ENCODE assay signal across 7 mouse cellular contexts in the genomic region with DNA sequence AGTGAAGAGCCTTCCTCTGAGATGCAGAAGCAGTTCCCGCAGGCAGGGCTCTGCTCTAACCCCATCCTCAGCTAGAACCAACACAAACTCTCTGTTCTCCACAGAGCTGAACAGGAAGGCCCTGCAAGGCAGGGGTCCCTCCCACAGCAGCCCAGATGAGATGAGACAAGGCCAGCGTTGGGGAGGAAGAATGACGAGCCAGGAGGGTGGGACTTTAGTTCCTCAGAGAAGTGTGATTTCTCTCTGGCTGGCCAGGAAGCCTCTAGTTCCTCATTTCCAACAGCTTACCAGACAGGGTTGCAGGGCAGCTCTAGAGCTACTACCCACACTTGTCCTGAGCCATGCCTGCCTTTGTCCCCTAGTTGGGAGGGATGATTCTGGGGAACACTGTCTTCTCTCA. TPM values are rescaled to one million over a fixed set of nuclear protein-coding genes. Genes with fewer than 3 reads are reported as not detected.
A peak's percentile ranks its signal among the peaks of the same experiment; 100 is the strongest.
DNase-seq lines count a peak whose midpoint lies in the region; ATAC-seq lines count a peak whose summit lies in the region.

No protein-coding gene starts in this region.

- H3K9me3 ChIP-seq in heart, embryonic 11.5 days (replicated peaks; ENCODE audit: control insufficient read depth, low read length): peaks cover 16% of the 10 kb centered on the region

- peak; percentile 77 to 83 for DNase-seq in B cell, adult 2 months
- DNase-seq in liver: peak; percentile 36
- DNase-seq in natural killer cell, adult 2 months (ENCODE audit: low spot score in 2 of 2): peak; percentile 35 to 73
- no peak for DNase-seq in cerebellum, postnatal 14 days
- no peak for DNase-seq in embryo, embryonic 10.5 days (ENCODE audit: low spot score)

- H3K4me2 ChIP-seq in heart, embryonic 11.5 days: no peak overlapping the region

- H3K27ac ChIP-seq in heart, embryonic 11.5 days (ENCODE audit: low read depth, low read length): peak overlapping the region; percentile 67; the same call in 1 of the 2 replicates

- no peak overlapping the region for H3K4me3 ChIP-seq in heart, embryonic 11.5 days (ENCODE audit: low read depth, low read length)

- 42% methylated on average over 3 of the region's 3 CpGs for WGBS in heart, embryonic 11.5 days (ENCODE audit: insufficient replicate concordance)

- H3K36me3 ChIP-seq in heart, embryonic 11.5 days (ENCODE audit: control insufficient read depth, insufficient read depth, low read length): no peaks in the 10 kb centered on the region

- H3K4me1 ChIP-seq in heart, embryonic 11.5 days (ENCODE audit: control insufficient read depth, insufficient read depth, low read length): 0 out of 2 replicates have a peak, but pooled peaks cover 2% of the 10 kb centered on the region

- H3K27me3 ChIP-seq in heart, embryonic 11.5 days (ENCODE audit: control insufficient read depth, insufficient read depth, low read length): no peaks in the 10 kb centered on the region

- peak; percentile 83 for ATAC-seq in CD4-positive, CD25-positive, alpha-beta regulatory T cell, adult 4 months
- no peak for ATAC-seq in heart, embryonic 11.5 days (replicated peaks; ENCODE audit: insufficient number of reproducible peaks, low FRiP score, low TSS enrichment)

- H3K9ac ChIP-seq in heart, embryonic 11.5 days (ENCODE audit: low read depth, low read length): no peak overlapping the region

RNA-seq across cellular contexts. Expression of gene Traf5, which starts 14.0 kb away (rescaled TPM):
- polyA plus RNA-seq in CD4-positive, CD25-positive, alpha-beta regulatory T cell, adult 4 months (2017; shearing (Covaris generic)): 10 to 100 TPM; 67.5 to 87.0 TPM
- polyA plus RNA-seq in heart, embryonic 11.5 days (2014; fragmentation: Nextera tagmentation; extraction: Ambion mirVana): 10.1 and 11.2 TPM in 2 replicates

RNA-seq across cellular contexts. Expression of gene Rcor3, which starts 59.5 kb away (rescaled TPM):
- 10 to 100 TPM; 13.1 to 16.2 TPM for polyA plus RNA-seq in CD4-positive, CD25-positive, alpha-beta regulatory T cell, adult 4 months (2017; shearing (Covaris generic))
- polyA plus RNA-seq in heart, embryonic 11.5 days (2014; fragmentation: Nextera tagmentation; extraction: Ambion mirVana): 24.8 and 25.7 TPM in 2 replicates

Comparison
In these comparisons a context has a peak if more than half of its experiments do, and no peak if none do; other contexts are left out.
1. DNase-seq: peak in B cell, adult 2 months (2 of 2), liver (single experiment) and natural killer cell, adult 2 months (2 of 2); none in cerebellum, postnatal 14 days (0 of 2) and embryo, embryonic 10.5 days (single experiment).